Mouse (Mus musculus) olfactory bulb, adult 2 months (tissue): ENCODE data around the gene Ifi209. TPM values are rescaled to one million over a fixed set of nuclear protein-coding genes. Genes with fewer than 3 reads are reported as not detected.

Experiments
- H3K27ac ChIP-seq: fragments of 200-500 bp; 2 replicates; pipeline ENCODE4 v1.5.1; 2012; ENCODE audit warnings: low read depth, low read length; ENCODE audit not compliant: insufficient read depth
- H3K4me1 ChIP-seq: fragments of 200-500 bp; 2 replicates; pipeline ENCODE4 v1.6.1; 2012; ENCODE audit warnings: low read length; ENCODE audit not compliant: control insufficient read depth, insufficient read depth
- H3K4me3 ChIP-seq: fragments of 200-500 bp; 2 replicates; pipeline ENCODE4 v1.5.1; 2012; ENCODE audit warnings: mild to moderate bottlenecking, low read depth, low read length, moderate library complexity; ENCODE audit not compliant: insufficient read depth
- CTCF ChIP-seq: fragments of 200-500 bp; IDR thresholded peaks from 2 replicates; pipeline ENCODE4 v1.5.1; 2012; ENCODE audit warnings: low read depth, mild to moderate bottlenecking, low read length, moderate library complexity; ENCODE audit not compliant: insufficient read depth
- POLR2A ChIP-seq: fragments of 200-500 bp; IDR thresholded peaks from 2 replicates; pipeline ENCODE4 v1.6.1; 2012; ENCODE audit warnings: mild to moderate bottlenecking, low read depth, low read length, moderate library complexity; ENCODE audit not compliant: insufficient read depth
- WGBS: fragments of 180-500 bp; shearing (Covaris S2); methylation state at CpG from one replicate; pipeline ENCODE4 v1.1.7; 2018; 5-methylcytosine and 5-hydroxymethylcytosine counted together
- polyA plus RNA-seq: library from polyadenylated mRNA; stranded (reverse); fragments of >200 nt; gene quantifications from 2 replicates; pipeline ENCODE4 v1.2.4, GENCODE M21; 2012; ENCODE audit warnings: low replicate concordance; ENCODE audit not compliant: missing spikeins, insufficient read depth, insufficient read length

The Ifi209 gene
- polyA plus RNA-seq, 1 experiment, result not detected

- H3K4me3 ChIP-seq, result no peak overlapping the region
- WGBS, result 60% methylated on average over 1 of the region's 1 CpGs
- TF ChIP-seq CTCF, result no peak
- no peak for TF ChIP-seq POLR2A
- H3K27ac ChIP-seq, result no peak overlapping the region
- H3K4me1 ChIP-seq, result no peaks in the 10 kb centered on the region
Observed at GRCm38 (mm10) chr1:173694270-173694669, 63.6 kb downstream of the Ifi209 start.

Other genes with a start within 250 kb of the Ifi209 start
- not detected in 2 replicates for gene Ifi206, start 139.9 kb upstream of the Ifi209 start, polyA plus RNA-seq
- not detected in 2 replicates for gene Ifi214, start 95.0 kb upstream of the Ifi209 start, polyA plus RNA-seq
- not detected in 2 replicates for gene Ifi213, start 31.6 kb upstream of the Ifi209 start, polyA plus RNA-seq
- not detected in 2 replicates for gene Ifi208, start 42.8 kb downstream of the Ifi209 start, polyA plus RNA-seq
- not detected in 2 replicates for gene Ifi207, start 110.8 kb downstream of the Ifi209 start, polyA plus RNA-seq
- not detected in 2 replicates for gene Ifi204, start 136.0 kb downstream of the Ifi209 start, polyA plus RNA-seq